Mouse (Mus musculus): ENCODE data around the gene Srrm3.

GRCm38 (mm10) chr5:135909646-135910045 is 103.0 kb downstream of the Srrm3 start:
- no peak for TF ChIP-seq POLR2A (IDR thresholded peaks at IDR 0.05; ENCODE audit: low read depth, low read length)
- no peak for TF ChIP-seq CTCF (conservative IDR thresholded peaks at IDR 0.05; ENCODE audit: insufficient read depth, insufficient read length, low read depth, low read length)

Data from kidney, adult 2 months (tissue).